Mouse (Mus musculus): ENCODE data around the gene Ugt1a6a. TPM values are rescaled to one million over a fixed set of nuclear protein-coding genes. Genes with fewer than 3 reads are reported as not detected.
"Not testable (repeated sequence)": the region's sequence is repeated elsewhere in the genome, so short reads cannot be mapped to it uniquely, and the experiment has no call there.

Gene Ugt1a6a
- polyA plus RNA-seq, 1 experiment from 2014 or later = 2.6 TPM

- Histone ChIP-seq H3K4me3 (no peak overlapping the region), H3K4me2 (no peak overlapping the region), H3K36me3 (no peaks in the 10 kb centered on the region), H3K27ac (replicated peaks) (no peak overlapping the region), H3K9me3 (no peaks in the 10 kb centered on the region), H3K27me3 (no peaks in the 10 kb centered on the region), H3K9ac (no peak overlapping the region), H3K4me1 (replicated peaks) (peaks cover 11% of the 10 kb centered on the region)
- ATAC-seq (ENCODE audit: low read depth) = no peak
- 97% methylated on average over 1 of the region's 1 CpGs for WGBS
Observed at GRCm38 (mm10) chr1:88138145-88138544, 3.5 kb downstream of the Ugt1a6a start.

DNA sequence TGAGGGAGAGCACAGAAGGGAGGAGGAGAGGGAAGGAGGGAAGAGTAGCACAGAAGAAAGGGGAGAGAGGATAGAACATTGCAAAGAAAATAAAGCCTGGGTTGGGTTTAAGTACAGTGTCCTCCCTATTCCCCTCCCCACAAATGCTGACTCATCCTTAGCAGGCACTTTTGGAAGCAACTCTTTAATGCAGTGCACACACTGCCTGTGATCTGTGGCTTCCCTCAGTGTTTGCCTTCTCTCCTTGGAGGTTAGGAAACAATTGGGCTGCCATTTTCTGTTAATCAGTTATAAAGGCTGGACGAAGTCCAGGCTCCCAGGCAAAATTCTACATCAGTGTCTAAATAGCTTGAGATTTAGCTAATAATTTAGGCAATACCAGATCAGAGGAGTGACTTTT lies 5.9 kb downstream of the Ugt1a6a start:
- H3K4me3 ChIP-seq; H3K36me3 ChIP-seq; H3K4me2 ChIP-seq; H3K27me3 ChIP-seq; H3K27ac ChIP-seq (replicated peaks); H3K4me1 ChIP-seq (replicated peaks); H3K9me3 ChIP-seq; ATAC-seq (ENCODE audit: low read depth); H3K9ac ChIP-seq: not testable (repeated sequence)
- WGBS = 40% methylated on average over 1 of the region's 1 CpGs

DNA sequence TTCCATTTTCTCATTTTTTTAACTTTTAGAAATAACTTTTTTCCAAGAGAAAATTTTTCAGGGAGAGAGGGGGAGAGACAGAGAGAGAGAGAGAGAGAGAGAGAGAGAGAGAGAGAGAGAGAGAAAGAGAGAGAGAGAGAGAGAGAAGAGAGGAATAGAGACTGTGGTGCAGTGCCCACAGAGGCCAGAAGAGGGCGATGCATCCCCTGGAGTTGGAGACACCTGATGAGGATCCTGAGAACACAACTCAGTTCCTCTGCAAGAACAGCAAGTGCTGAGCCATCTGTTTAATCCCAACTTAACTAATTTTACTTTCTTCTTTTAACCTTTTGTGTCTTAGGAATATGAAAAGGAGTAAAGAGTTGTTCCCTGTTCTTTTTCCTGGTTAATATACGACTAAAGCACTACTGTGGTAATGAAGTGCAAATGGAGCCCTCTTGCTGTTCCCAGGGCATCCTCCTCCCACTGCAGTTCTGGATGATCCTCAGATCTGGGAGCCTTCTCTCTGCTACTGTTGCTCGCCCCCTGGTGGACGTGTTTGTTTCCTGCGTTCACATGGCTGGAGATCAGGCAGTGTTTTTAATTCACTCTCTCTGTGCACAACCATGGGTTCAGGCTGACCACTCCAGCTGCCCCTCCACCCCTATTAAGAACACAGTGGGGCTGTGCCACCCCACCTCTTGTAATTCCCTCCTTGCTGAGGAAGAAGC lies 9.5 kb downstream of the Ugt1a6a start:
- 3% methylated on average over 5 of the region's 5 CpGs for WGBS
- H3K36me3 ChIP-seq; H3K4me3 ChIP-seq; H3K27me3 ChIP-seq; H3K4me1 ChIP-seq (replicated peaks); H3K9me3 ChIP-seq; H3K27ac ChIP-seq (replicated peaks); H3K4me2 ChIP-seq; H3K9ac ChIP-seq; ATAC-seq (ENCODE audit: low read depth): not testable (repeated sequence)

DNA sequence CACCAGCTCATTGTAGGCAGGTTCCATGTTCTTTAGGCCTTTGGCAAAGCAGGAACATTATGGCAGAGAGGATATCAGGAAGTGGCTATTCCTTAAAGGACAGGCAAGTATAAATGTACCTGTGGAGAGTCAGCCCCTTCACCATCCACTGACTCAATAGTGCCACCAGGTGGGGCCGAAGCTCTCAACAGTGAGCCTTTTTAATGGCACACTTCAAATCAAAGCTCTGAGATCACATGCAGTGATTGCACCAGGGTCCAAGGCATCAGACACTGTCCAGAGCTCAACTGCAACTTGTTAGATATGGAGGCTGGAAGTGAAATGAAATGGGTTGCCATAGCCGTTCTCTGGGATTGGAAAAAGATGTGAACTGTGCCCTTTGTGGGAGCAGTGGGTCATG lies 10.7 kb downstream of the Ugt1a6a start:
- H3K4me2 ChIP-seq; H3K4me3 ChIP-seq; H3K27ac ChIP-seq (replicated peaks); ATAC-seq (ENCODE audit: low read depth); H3K36me3 ChIP-seq; H3K4me1 ChIP-seq (replicated peaks); H3K9me3 ChIP-seq; H3K27me3 ChIP-seq; H3K9ac ChIP-seq: not testable (repeated sequence)
- WGBS = 79% methylated on average over 2 of the region's 2 CpGs

GRCm38 (mm10) chr1:88150133-88150532 lies 15.5 kb downstream of the Ugt1a6a start:
- H3K9ac ChIP-seq; H3K4me2 ChIP-seq; H3K27me3 ChIP-seq; ATAC-seq (ENCODE audit: low read depth); H3K27ac ChIP-seq (replicated peaks); H3K4me3 ChIP-seq; H3K36me3 ChIP-seq; H3K9me3 ChIP-seq; H3K4me1 ChIP-seq (replicated peaks): not testable (repeated sequence)
- WGBS = 78% methylated on average over 2 of the region's 2 CpGs

- Histone ChIP-seq H3K9me3 (no peaks in the 10 kb centered on the region), H3K4me3 (no peak overlapping the region), H3K36me3 (no peaks in the 10 kb centered on the region), H3K4me1 (replicated peaks) (no peaks in the 10 kb centered on the region), H3K27ac (replicated peaks) (no peak overlapping the region), H3K4me2 (no peak overlapping the region), H3K9ac (no peak overlapping the region), H3K27me3 (no peaks in the 10 kb centered on the region)
- WGBS = 87% methylated on average over 2 of the region's 2 CpGs
- ATAC-seq (ENCODE audit: low read depth) = no peak
Observed at GRCm38 (mm10) chr1:88158430-88158829, 23.8 kb downstream of the Ugt1a6a start.

GRCm38 (mm10) chr1:88165711-88166110 lies 31.1 kb downstream of the Ugt1a6a start, which contains the start of gene Ugt1a5:
TSS of gene Ugt1a5 (plus strand) at chr1:88166012.
- no peak for ATAC-seq (ENCODE audit: low read depth)
- no peak within 1 kb of the TSS for H3K9ac ChIP-seq
- WGBS = 78% methylated on average over 5 of the region's 5 CpGs
- H3K9me3 ChIP-seq = no peaks in the 10 kb centered on the region
- no peaks in the 10 kb centered on the region for H3K4me1 ChIP-seq (replicated peaks)
- no peak within 1 kb of the TSS for H3K4me2 ChIP-seq
- H3K27ac ChIP-seq (replicated peaks) = no peak within 1 kb of the TSS
- H3K36me3 ChIP-seq = no peaks in the 10 kb centered on the region
- H3K27me3 ChIP-seq = no peaks in the 10 kb centered on the region
- H3K4me3 ChIP-seq = no peak within 1 kb of the TSS

GRCm38 (mm10) chr1:88172190-88172589 lies 37.6 kb downstream of the Ugt1a6a start:
- H3K4me1 ChIP-seq (replicated peaks); H3K4me3 ChIP-seq; H3K27ac ChIP-seq (replicated peaks); H3K4me2 ChIP-seq; H3K9me3 ChIP-seq; H3K36me3 ChIP-seq; ATAC-seq (ENCODE audit: low read depth); H3K9ac ChIP-seq; H3K27me3 ChIP-seq: not testable (repeated sequence)
- WGBS = 90% methylated on average over 6 of the region's 7 CpGs

- Histone ChIP-seq H3K9ac (no peak overlapping the region), H3K36me3 (no peaks in the 10 kb centered on the region), H3K4me3 (no peak overlapping the region), H3K27ac (replicated peaks) (no peak overlapping the region), H3K4me2 (no peak overlapping the region), H3K9me3 (peaks cover 22% of the 10 kb centered on the region), H3K4me1 (replicated peaks) (no peaks in the 10 kb centered on the region), H3K27me3 (no peaks in the 10 kb centered on the region)
- WGBS = 91% methylated on average over 1 of the region's 1 CpGs
- ATAC-seq (ENCODE audit: low read depth) = no peak
Observed at GRCm38 (mm10) chr1:88179657-88180056, 45.0 kb downstream of the Ugt1a6a start.

DNA sequence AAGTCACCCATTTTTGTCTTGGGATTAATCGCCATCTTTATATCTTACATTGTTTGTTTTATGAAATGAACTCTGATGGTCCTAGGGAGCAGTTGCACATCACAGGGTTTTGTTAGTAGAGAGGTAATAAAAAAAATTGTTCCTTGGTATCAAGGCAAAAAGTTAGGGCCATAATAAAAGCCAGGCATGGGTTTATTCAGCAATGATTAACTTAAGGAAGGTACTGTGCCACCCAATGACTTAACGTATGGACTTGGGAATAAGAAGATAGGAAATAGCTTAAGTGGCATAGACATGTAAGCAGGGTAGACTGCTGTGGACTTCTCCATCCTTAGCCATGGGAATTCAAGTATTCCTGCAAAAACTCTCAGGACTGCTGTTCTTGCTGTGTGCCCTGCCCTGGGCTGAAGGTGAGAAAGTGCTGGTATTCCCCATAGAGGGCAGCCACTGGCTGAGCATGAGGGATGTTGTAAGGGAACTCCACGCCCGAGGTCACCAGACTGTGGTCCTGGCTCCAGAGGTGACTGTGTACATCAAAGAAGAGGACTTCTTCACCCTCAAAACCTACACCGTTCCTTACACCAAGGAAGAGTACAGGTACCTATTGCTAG lies 51.8 kb downstream of the Ugt1a6a start:
- no peaks in the 10 kb centered on the region for H3K27me3 ChIP-seq
- H3K4me3 ChIP-seq = no peak overlapping the region
- H3K36me3 ChIP-seq = no peaks in the 10 kb centered on the region
- WGBS = 87% methylated on average over 5 of the region's 5 CpGs
- no peak overlapping the region for H3K9ac ChIP-seq
- H3K4me1 ChIP-seq (replicated peaks) = no peaks in the 10 kb centered on the region
- H3K4me2 ChIP-seq = no peak overlapping the region
- no peaks in the 10 kb centered on the region for H3K9me3 ChIP-seq
- no peak for ATAC-seq (ENCODE audit: low read depth)
- no peak overlapping the region for H3K27ac ChIP-seq (replicated peaks)

DNA sequence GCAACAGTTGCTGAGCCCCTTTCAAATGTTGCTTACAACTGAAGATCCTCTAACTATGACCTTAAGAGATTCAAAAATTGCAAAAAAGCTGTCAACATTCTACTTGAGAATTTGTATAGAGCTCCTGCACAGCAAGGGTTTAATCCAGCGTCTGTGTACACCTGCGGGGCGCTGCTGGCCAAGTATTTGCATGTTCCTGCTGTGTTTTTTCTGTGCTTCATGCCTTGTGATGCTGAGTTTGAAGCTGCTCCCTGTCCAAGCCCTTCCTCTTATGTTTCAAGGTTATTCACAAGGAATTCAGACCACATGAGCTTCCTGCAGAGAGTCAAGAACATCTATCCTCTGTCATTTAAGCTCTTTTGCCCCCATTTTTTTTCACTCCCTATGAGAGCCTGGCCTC lies 57.5 kb downstream of the Ugt1a6a start:
- ATAC-seq (ENCODE audit: low read depth) = no peak

DNA sequence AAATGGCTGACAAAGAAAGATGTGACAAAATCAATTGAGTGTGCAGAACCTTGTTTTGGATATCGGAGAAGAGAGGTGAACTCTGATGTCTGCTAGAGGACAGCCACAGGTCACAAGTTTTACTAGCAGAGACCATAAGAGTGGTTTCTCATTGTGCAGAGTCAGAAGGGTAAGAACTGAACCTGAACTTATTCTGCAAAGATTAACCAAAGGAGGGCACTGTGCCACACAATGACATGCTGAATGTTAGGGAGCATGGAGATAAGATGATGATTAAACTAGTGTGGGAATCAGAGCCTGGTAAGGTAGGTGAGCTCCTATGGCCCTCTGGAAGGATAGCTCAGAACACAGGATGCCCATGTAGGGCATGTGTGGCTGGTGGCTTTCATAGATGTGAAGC lies 61.1 kb downstream of the Ugt1a6a start:
- no peaks in the 10 kb centered on the region for H3K36me3 ChIP-seq
- no peak overlapping the region for H3K9ac ChIP-seq
- ATAC-seq (ENCODE audit: low read depth) = no peak
- no peak overlapping the region for H3K4me3 ChIP-seq
- no peaks in the 10 kb centered on the region for H3K4me1 ChIP-seq (replicated peaks)
- WGBS = 84% methylated on average over 1 of the region's 1 CpGs
- H3K27ac ChIP-seq (replicated peaks) = no peak overlapping the region
- H3K9me3 ChIP-seq = no peaks in the 10 kb centered on the region
- no peak overlapping the region for H3K4me2 ChIP-seq
- no peaks in the 10 kb centered on the region for H3K27me3 ChIP-seq

More for the DNA sequence above, 57.5 kb downstream of the Ugt1a6a start:
- H3K4me3 ChIP-seq = no peak overlapping the region
- H3K27ac ChIP-seq (replicated peaks) = no peak overlapping the region
- no peaks in the 10 kb centered on the region for H3K9me3 ChIP-seq
- H3K4me1 ChIP-seq (replicated peaks) = no peaks in the 10 kb centered on the region
- no peaks in the 10 kb centered on the region for H3K36me3 ChIP-seq
- 74% methylated on average over 3 of the region's 3 CpGs for WGBS
- H3K9ac ChIP-seq = no peak overlapping the region
- H3K27me3 ChIP-seq = no peaks in the 10 kb centered on the region
- H3K4me2 ChIP-seq = no peak overlapping the region

DNA sequence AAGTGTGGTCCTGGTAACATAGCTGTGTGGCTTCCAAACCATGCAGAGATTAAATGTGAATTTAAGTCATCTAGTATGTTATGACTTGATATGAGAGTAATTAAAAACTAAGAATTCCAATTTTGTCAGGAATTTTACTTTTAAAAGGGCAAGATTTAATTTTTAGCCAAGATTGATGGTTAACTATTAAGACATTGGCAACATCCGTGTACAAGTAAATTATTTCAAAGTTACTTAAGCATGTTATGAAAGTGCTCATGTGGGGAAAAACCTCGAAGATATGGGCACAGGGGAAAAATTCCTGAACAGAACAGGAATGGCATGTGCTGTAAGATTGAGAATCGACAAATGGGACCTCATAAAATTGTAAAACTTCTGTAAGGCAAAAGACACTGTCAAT lies 62.8 kb downstream of the Ugt1a6a start:
- 76% methylated on average over 3 of the region's 3 CpGs for WGBS
- no peaks in the 10 kb centered on the region for H3K9me3 ChIP-seq
- H3K4me1 ChIP-seq (replicated peaks) = no peaks in the 10 kb centered on the region
- no peak for ATAC-seq (ENCODE audit: low read depth)
- no peak overlapping the region for H3K4me2 ChIP-seq
- H3K27me3 ChIP-seq = no peaks in the 10 kb centered on the region
- no peak overlapping the region for H3K4me3 ChIP-seq
- H3K36me3 ChIP-seq = no peaks in the 10 kb centered on the region
- no peak overlapping the region for H3K9ac ChIP-seq
- no peak overlapping the region for H3K27ac ChIP-seq (replicated peaks)

All from neural tube, embryonic 13.5 days (tissue).